Mouse (Mus musculus): ENCODE measurements around the gene Pard3. TPM values are rescaled to one million over a fixed set of nuclear protein-coding genes. Genes with fewer than 3 reads are reported as not detected.

The Pard3 gene
- polyA plus RNA-seq, 1 experiment from 2014 or later = 16.1 TPM

- H3K27ac ChIP-seq (replicated peaks) = no peak overlapping the region
- no peak for ATAC-seq (ENCODE audit: low FRiP score)
- H3K9me3 ChIP-seq (replicated peaks) = no peaks in the 10 kb centered on the region
- H3K27me3 ChIP-seq (replicated peaks) = no peaks in the 10 kb centered on the region
- WGBS = 93% methylated on average over 3 of the region's 3 CpGs
- H3K9ac ChIP-seq (replicated peaks) = no peak overlapping the region
- H3K4me1 ChIP-seq = peaks cover 27% of the 10 kb centered on the region
- no peak overlapping the region for H3K4me2 ChIP-seq
- no peak overlapping the region for H3K4me3 ChIP-seq (replicated peaks)
- H3K36me3 ChIP-seq = no peaks in the 10 kb centered on the region
Measured at GRCm38 (mm10) chr8:127115837-127116236, 52.1 kb downstream of the Pard3 start.

- Histone ChIP-seq H3K36me3 (no peaks in the 10 kb centered on the region), H3K27ac (replicated peaks) (peak overlapping the region; percentile 10; the same call in 1 of the 2 replicates), H3K4me3 (replicated peaks) (no peak overlapping the region), H3K4me2 (no peak overlapping the region), H3K27me3 (replicated peaks) (no peaks in the 10 kb centered on the region), H3K9me3 (replicated peaks) (no peaks in the 10 kb centered on the region), H3K9ac (replicated peaks) (no peak overlapping the region), H3K4me1 (peaks cover 17% of the 10 kb centered on the region)
- no peak for ATAC-seq (ENCODE audit: low FRiP score)
- WGBS = 60% methylated on average over 11 of the region's 11 CpGs
Measured at GRCm38 (mm10) chr8:127118373-127118861, 54.7 kb downstream of the Pard3 start.

GRCm38 (mm10) chr8:127123391-127123790, 59.7 kb downstream of the Pard3 start:
- Histone ChIP-seq H3K4me1 (peaks cover 23% of the 10 kb centered on the region), H3K9ac (replicated peaks) (no peak overlapping the region), H3K27me3 (replicated peaks) (no peaks in the 10 kb centered on the region), H3K4me2 (no peak overlapping the region), H3K9me3 (replicated peaks) (no peaks in the 10 kb centered on the region), H3K4me3 (replicated peaks) (no peak overlapping the region), H3K36me3 (no peaks in the 10 kb centered on the region), H3K27ac (replicated peaks) (no peak overlapping the region)
- no peak for ATAC-seq (ENCODE audit: low FRiP score)
- WGBS = 91% methylated on average over 3 of the region's 3 CpGs

- H3K27me3 ChIP-seq (replicated peaks) = no peaks in the 10 kb centered on the region
- no peak overlapping the region for H3K4me2 ChIP-seq
- H3K36me3 ChIP-seq = no peaks in the 10 kb centered on the region
- no peak for ATAC-seq (ENCODE audit: low FRiP score)
- H3K9me3 ChIP-seq (replicated peaks) = no peaks in the 10 kb centered on the region
- 60% methylated on average over 8 of the region's 8 CpGs for WGBS
- H3K27ac ChIP-seq (replicated peaks) = no peak overlapping the region
- H3K4me3 ChIP-seq (replicated peaks) = no peak overlapping the region
- H3K9ac ChIP-seq (replicated peaks) = no peak overlapping the region
- H3K4me1 ChIP-seq = peaks cover 12% of the 10 kb centered on the region
Measured at GRCm38 (mm10) chr8:127124795-127125194, 61.1 kb downstream of the Pard3 start.

GRCm38 (mm10) chr8:127125686-127126683, 62.3 kb downstream of the Pard3 start:
- H3K4me1 ChIP-seq = peaks cover 19% of the 10 kb centered on the region
- no peak overlapping the region for H3K27ac ChIP-seq (replicated peaks)
- no peaks in the 10 kb centered on the region for H3K36me3 ChIP-seq
- no peak overlapping the region for H3K4me2 ChIP-seq
- no peaks in the 10 kb centered on the region for H3K9me3 ChIP-seq (replicated peaks)
- WGBS = 43% methylated on average over 11 of the region's 11 CpGs
- ATAC-seq (ENCODE audit: low FRiP score) = no peak
- H3K4me3 ChIP-seq (replicated peaks) = no peak overlapping the region
- no peaks in the 10 kb centered on the region for H3K27me3 ChIP-seq (replicated peaks)
- no peak overlapping the region for H3K9ac ChIP-seq (replicated peaks)

- Histone ChIP-seq H3K27ac (replicated peaks) (no peak overlapping the region), H3K4me2 (no peak overlapping the region), H3K4me3 (replicated peaks) (no peak overlapping the region), H3K4me1 (peaks cover 19% of the 10 kb centered on the region), H3K9ac (replicated peaks) (no peak overlapping the region), H3K36me3 (no peaks in the 10 kb centered on the region), H3K27me3 (replicated peaks) (no peaks in the 10 kb centered on the region), H3K9me3 (replicated peaks) (no peaks in the 10 kb centered on the region)
- ATAC-seq (ENCODE audit: low FRiP score) = no peak
- 53% methylated on average over 8 of the region's 8 CpGs for WGBS
Measured at GRCm38 (mm10) chr8:127128781-127129396, 65.2 kb downstream of the Pard3 start.

GRCm38 (mm10) chr8:127134327-127134726, 70.6 kb downstream of the Pard3 start:
- Histone ChIP-seq H3K9me3 (replicated peaks) (no peaks in the 10 kb centered on the region), H3K27me3 (replicated peaks) (no peaks in the 10 kb centered on the region), H3K27ac (replicated peaks) (no peak overlapping the region), H3K4me1 (peaks cover 27% of the 10 kb centered on the region), H3K4me3 (replicated peaks) (no peak overlapping the region), H3K9ac (replicated peaks) (no peak overlapping the region), H3K36me3 (no peaks in the 10 kb centered on the region), H3K4me2 (no peak overlapping the region)
- 57% methylated on average over 5 of the region's 5 CpGs for WGBS
- ATAC-seq (ENCODE audit: low FRiP score) = no peak

- H3K9me3 ChIP-seq (replicated peaks) = no peaks in the 10 kb centered on the region
- no peaks in the 10 kb centered on the region for H3K36me3 ChIP-seq
- H3K9ac ChIP-seq (replicated peaks) = no peak overlapping the region
- peaks cover 21% of the 10 kb centered on the region for H3K4me1 ChIP-seq
- H3K27ac ChIP-seq (replicated peaks) = no peak overlapping the region
- ATAC-seq (ENCODE audit: low FRiP score) = no peak
- H3K4me3 ChIP-seq (replicated peaks) = no peak overlapping the region
- H3K27me3 ChIP-seq (replicated peaks) = no peaks in the 10 kb centered on the region
- WGBS = 63% methylated on average over 2 of the region's 2 CpGs
- H3K4me2 ChIP-seq = no peak overlapping the region
Measured at GRCm38 (mm10) chr8:127136201-127136600, 72.5 kb downstream of the Pard3 start.

- Histone ChIP-seq H3K9me3 (replicated peaks) (no peaks in the 10 kb centered on the region), H3K4me2 (no peak overlapping the region), H3K9ac (replicated peaks) (no peak overlapping the region), H3K27me3 (replicated peaks) (no peaks in the 10 kb centered on the region), H3K27ac (replicated peaks) (no peak overlapping the region), H3K4me1 (peaks cover 21% of the 10 kb centered on the region), H3K4me3 (replicated peaks) (no peak overlapping the region), H3K36me3 (no peaks in the 10 kb centered on the region)
- no peak for ATAC-seq (ENCODE audit: low FRiP score)
- 100% methylated on average over 2 of the region's 2 CpGs for WGBS
Measured at GRCm38 (mm10) chr8:127136781-127137180, 73.1 kb downstream of the Pard3 start.

GRCm38 (mm10) chr8:127139154-127139553, 75.5 kb downstream of the Pard3 start:
- Histone ChIP-seq H3K36me3 (no peaks in the 10 kb centered on the region), H3K9me3 (replicated peaks) (no peaks in the 10 kb centered on the region), H3K4me1 (peaks cover 23% of the 10 kb centered on the region), H3K4me2 (no peak overlapping the region), H3K27me3 (replicated peaks) (no peaks in the 10 kb centered on the region), H3K9ac (replicated peaks) (no peak overlapping the region), H3K4me3 (replicated peaks) (no peak overlapping the region), H3K27ac (replicated peaks) (no peak overlapping the region)
- WGBS = 46% methylated on average over 1 of the region's 1 CpGs
- ATAC-seq (ENCODE audit: low FRiP score) = peak; percentile 70; the same call in 1 of the 2 replicates

GRCm38 (mm10) chr8:127140945-127141344, 77.3 kb downstream of the Pard3 start:
- Histone ChIP-seq H3K9ac (replicated peaks) (no peak overlapping the region), H3K27me3 (replicated peaks) (no peaks in the 10 kb centered on the region), H3K9me3 (replicated peaks) (no peaks in the 10 kb centered on the region), H3K36me3 (no peaks in the 10 kb centered on the region), H3K4me2 (no peak overlapping the region), H3K4me3 (replicated peaks) (no peak overlapping the region), H3K4me1 (peaks cover 20% of the 10 kb centered on the region), H3K27ac (replicated peaks) (no peak overlapping the region)
- WGBS = 100% methylated on average over 2 of the region's 2 CpGs
- ATAC-seq (ENCODE audit: low FRiP score) = no peak

- Histone ChIP-seq H3K27me3 (replicated peaks) (no peaks in the 10 kb centered on the region), H3K36me3 (no peaks in the 10 kb centered on the region), H3K9ac (replicated peaks) (no peak overlapping the region), H3K27ac (replicated peaks) (no peak overlapping the region), H3K9me3 (replicated peaks) (no peaks in the 10 kb centered on the region), H3K4me3 (replicated peaks) (no peak overlapping the region), H3K4me2 (no peak overlapping the region), H3K4me1 (peaks cover 27% of the 10 kb centered on the region)
- ATAC-seq (ENCODE audit: low FRiP score) = no peak
- 55% methylated on average over 7 of the region's 7 CpGs for WGBS
Measured at GRCm38 (mm10) chr8:127143641-127144040, 79.9 kb downstream of the Pard3 start.
